ENCODE assay signal across 27 mouse cellular contexts in the genomic region with DNA sequence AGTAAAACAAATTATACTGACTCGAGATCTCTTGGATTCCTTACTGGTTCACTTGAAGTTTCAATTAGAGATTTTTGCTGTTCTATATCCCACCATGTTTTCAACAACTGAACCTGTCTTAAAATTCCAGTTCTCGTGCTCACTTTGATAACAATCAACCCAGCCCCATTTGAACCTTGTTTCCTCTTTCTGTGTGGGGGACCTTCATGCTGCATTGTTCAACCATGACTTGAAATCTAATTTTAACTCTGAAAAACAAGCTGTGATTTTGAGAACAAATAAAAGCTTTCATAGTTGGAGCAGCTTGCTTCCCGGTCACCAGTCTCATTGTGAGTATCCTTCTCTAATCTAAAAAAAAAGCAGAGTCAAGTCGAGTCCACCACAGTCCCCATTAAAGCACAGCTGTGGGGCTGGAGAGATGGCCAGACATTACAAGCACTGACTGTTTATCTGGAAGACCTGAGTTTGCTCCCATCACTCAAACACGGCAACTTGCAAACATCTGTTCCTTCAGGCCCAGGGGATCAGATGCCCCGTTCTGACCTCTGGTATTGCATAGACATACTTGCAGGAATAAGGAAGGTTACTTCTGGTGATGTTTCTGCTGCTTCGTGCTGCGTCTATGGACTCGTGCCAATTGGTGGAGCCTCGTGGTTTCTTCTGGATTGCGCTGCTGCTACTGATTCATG.
DNase-seq lines count a peak whose midpoint lies in the region; ATAC-seq and TF ChIP-seq lines count a peak whose summit lies in the region.
"Had no signal": no experiment of that assay in that cellular context is flagged by ENCODE, and none has a peak within 500 bp of the region (broad histone marks: within the 10 kb centered on the region; RNA-seq: fewer than 3 reads in every experiment).

No protein-coding gene starts in this region.

- no peaks in the 10 kb centered on the region for H3K27me3 ChIP-seq in heart, embryonic 10.5 days (ENCODE audit: insufficient read depth, poor library complexity, severe bottlenecking)
- H3K27me3 ChIP-seq in C2C12 (ENCODE audit: control insufficient read depth, insufficient read depth, insufficient read length): no peaks in the 10 kb centered on the region
- H3K27me3 ChIP-seq in thymus, adult 2 months (ENCODE audit: control insufficient read depth, insufficient read depth, low read length): no peaks in the 10 kb centered on the region
- H3K27me3 ChIP-seq: intestine, embryonic 15.5 days; limb, embryonic 15.5 days; liver, embryonic 13.5 days had no signal

- WGBS in heart, embryonic 10.5 days: 68% methylated on average over 11 of the region's 11 CpGs
- 75% methylated on average over 11 of the region's 11 CpGs for WGBS in thymus, adult 2 months

- ATAC-seq in neutrophil, adult 5-6 weeks (ENCODE audit: extremely low read depth, insufficient number of reproducible peaks, low FRiP score, poor library complexity, severe bottlenecking): peak; percentile 18; the same call in 1 of the 2 replicates
- ATAC-seq: hindbrain, postnatal 0 days; intestine, embryonic 15.5 days had no signal

- no peak overlapping the region for H3K4me3 ChIP-seq in heart, embryonic 10.5 days
- no peak overlapping the region for H3K4me3 ChIP-seq in C2C12 (ENCODE audit: insufficient read depth, poor library complexity, severe bottlenecking)
- H3K4me3 ChIP-seq in thymus, adult 2 months (ENCODE audit: control insufficient read depth, insufficient read depth, low read length): no peak overlapping the region
- H3K4me3 ChIP-seq: forebrain, embryonic 12.5 days; hindbrain, embryonic 12.5 days; intestine, embryonic 15.5 days; limb, embryonic 15.5 days; liver, embryonic 13.5 days had no signal

- no peaks in the 10 kb centered on the region for H3K79me3 ChIP-seq in C2C12 (ENCODE audit: low read depth)

- H3K9me3 ChIP-seq in heart, embryonic 10.5 days: no peaks in the 10 kb centered on the region
- H3K9me3 ChIP-seq: forebrain, embryonic 12.5 days; hindbrain, embryonic 12.5 days; intestine, embryonic 15.5 days; limb, embryonic 15.5 days; liver, embryonic 13.5 days had no signal

- H3K36me3 ChIP-seq in heart, embryonic 10.5 days: no peaks in the 10 kb centered on the region
- H3K36me3 ChIP-seq in C2C12 (ENCODE audit: control insufficient read depth, insufficient read depth): no peaks in the 10 kb centered on the region
- no peaks in the 10 kb centered on the region for H3K36me3 ChIP-seq in thymus, adult 2 months (ENCODE audit: control insufficient read depth, insufficient read depth, low read length)
- H3K36me3 ChIP-seq: forebrain, embryonic 12.5 days; hindbrain, embryonic 12.5 days; intestine, embryonic 15.5 days; limb, embryonic 15.5 days; liver, embryonic 13.5 days had no signal

- no peak overlapping the region for H3ac ChIP-seq in C2C12 (ENCODE audit: control insufficient read depth, insufficient read length, low read depth)

- H3K27ac ChIP-seq in heart, embryonic 10.5 days: no peak overlapping the region
- no peak overlapping the region for H3K27ac ChIP-seq in thymus, adult 2 months (ENCODE audit: control insufficient read depth, insufficient read depth, low read length)
- H3K27ac ChIP-seq: forebrain, embryonic 12.5 days; hindbrain, embryonic 12.5 days; hindbrain, postnatal 0 days; intestine, embryonic 15.5 days; kidney, postnatal 0 days; limb, embryonic 15.5 days; liver, embryonic 13.5 days had no signal

- TF ChIP-seq CTCF in C2C12 (IDR thresholded peaks at IDR 0.05; ENCODE audit: control insufficient read depth, insufficient read depth, insufficient read length): no peak
- no peak for TF ChIP-seq CTCF in thymus, adult 2 months (IDR thresholded peaks at IDR 0.05; ENCODE audit: borderline replicate concordance, control insufficient read depth, extremely low read depth, insufficient read depth, low read length, poor library complexity)

- no peak for TF ChIP-seq POLR2A in thymus, adult 2 months (IDR thresholded peaks at IDR 0.05; ENCODE audit: control insufficient read depth, extremely low read depth, insufficient read depth, low read length, poor library complexity)

- peak; percentile 85 for DNase-seq in heart, adult 11 months
- no peak for DNase-seq in heart, embryonic 10.5 days (ENCODE audit: low spot score)
- DNase-seq in 3134 (ENCODE audit: extremely low read depth, insufficient read length, low spot score): peak; percentile 22
- no peak for DNase-seq in ovary, postnatal 14 days (ENCODE audit: low spot score)
- no peak for DNase-seq in thymus, adult 2 months
- DNase-seq: adrenal gland, postnatal 36 days; cerebellum, adult 18-20 months; cerebellum, postnatal 10 days; gastrocnemius, postnatal 10 days; heart, postnatal 36 days; kidney, adult 8-10 months; kidney, postnatal 4 days; layer of hippocampus, postnatal 36 days; left cerebral cortex, postnatal 4 days; liver, embryonic 13.5 days; lung, adult 2 months; lung, postnatal 10 days; midbrain, embryonic 14.5 days; thymus, postnatal 4 days had no signal

- H3K4me1 ChIP-seq in heart, embryonic 10.5 days: peaks cover 26% of the 10 kb centered on the region
- H3K4me1 ChIP-seq in thymus, adult 2 months (replicated peaks; ENCODE audit: control insufficient read depth, insufficient read depth, low read length): 0 out of 2 replicates have a peak, but pooled peaks cover 2% of the 10 kb centered on the region
- H3K4me1 ChIP-seq: limb, embryonic 15.5 days; liver, embryonic 13.5 days had no signal

- H3K79me2 ChIP-seq in C2C12 (ENCODE audit: control insufficient read depth, insufficient read depth): no peaks in the 10 kb centered on the region

TF ChIP-seq in C2C12, 6 proteins besides CTCF, POLR2A, EP300 and RAD21:
- TF ChIP-seq USF1 (IDR thresholded peaks at IDR 0.05; ENCODE audit: low read depth) (no peak), FOSL1 (IDR thresholded peaks at IDR 0.05; ENCODE audit: insufficient read depth, low read length, poor library complexity, severe bottlenecking) (no peak), MYOG (IDR thresholded peaks at IDR 0.05; ENCODE audit: control insufficient read depth, extremely low read depth, insufficient read length) (no peak), MYOD1 (IDR thresholded peaks at IDR 0.05; ENCODE audit: control insufficient read depth, insufficient read length, low read depth) (peak; percentile 69)
TF ChIP-seq in C2C12: peak in this region for 1.

Comparison
In these comparisons a context has a peak if more than half of its experiments do, and no peak if none do; other contexts are left out.
1. DNase-seq: peak in heart, adult 11 months (single experiment) and 3134 (single experiment); none in heart, embryonic 10.5 days (single experiment), ovary, postnatal 14 days (single experiment) and thymus, adult 2 months (single experiment).